Mouse (Mus musculus) brain, adult 10 weeks (tissue): ENCODE measurements around the gene Eps15l1. TPM values are rescaled to one million over a fixed set of nuclear protein-coding genes. Genes with fewer than 3 reads are reported as not detected.

Source experiments
- polyA plus RNA-seq: library from polyadenylated mRNA; stranded (reverse); fragments of 350-450 nt; fragmentation: Illumina TruSeq; extraction: RNeasy Lipid Tissue Mini Kit (QIAGEN cat#74804); gene quantifications from one replicate; pipeline ENCODE4 v1.2.3, GENCODE M21; 2015; ENCODE audit warnings: low read depth, low replicate concordance

Eps15l1 gene
- 45.5 TPM for polyA plus RNA-seq

GRCm38 (mm10) chr8:72421362-72422335 is at the start of gene Eps15l1:
Eps15l1 (minus strand) TSS chr8:72421460.

GRCm38 (mm10) chr8:72443338-72443993 is 22.2 kb upstream of the Eps15l1 start, which contains the start of the genes Calr3 and 1700030K09Rik:
Calr3 (minus strand) TSS chr8:72443870.
1700030K09Rik (plus strand) TSS chr8:72443880.

GRCm38 (mm10) chr8:72318801-72319322 is 102.4 kb downstream of the Eps15l1 start, which contains the start of gene Klf2:
Klf2 (plus strand) TSS chr8:72319033.

GRCm38 (mm10) chr8:72305210-72305905 is 115.9 kb downstream of the Eps15l1 start, which contains the start of gene Gm10282:
Gm10282 (minus strand) TSS chr8:72305260.

Other genes starting within 250 kb of the Eps15l1 start
- gene Hsh2d, start 231.8 kb downstream of the Eps15l1 start, polyA plus RNA-seq: not detected
- gene Cib3, start 208.6 kb downstream of the Eps15l1 start, polyA plus RNA-seq: not detected
- gene Gm11034, start 207.8 kb downstream of the Eps15l1 start, polyA plus RNA-seq: not detected
- gene Fam32a, start 201.7 kb downstream of the Eps15l1 start, polyA plus RNA-seq: 80.9 TPM
- 83.9 TPM for gene Ap1m1, start 181.4 kb downstream of the Eps15l1 start, polyA plus RNA-seq
- 3.9 TPM for gene Gm10282, start 116.2 kb downstream of the Eps15l1 start, polyA plus RNA-seq
- gene Klf2, start 102.4 kb downstream of the Eps15l1 start, polyA plus RNA-seq: 10.3 TPM
- 2.2 TPM for gene Calr3, start 22.4 kb upstream of the Eps15l1 start, polyA plus RNA-seq
- 7.6 TPM for gene 1700030K09Rik, start 22.4 kb upstream of the Eps15l1 start, polyA plus RNA-seq
- gene Cherp, start 53.8 kb upstream of the Eps15l1 start, polyA plus RNA-seq: 37.2 TPM
- gene Slc35e1, start 71.2 kb upstream of the Eps15l1 start, polyA plus RNA-seq: 37.9 TPM
- gene Med26, start 126.8 kb upstream of the Eps15l1 start, polyA plus RNA-seq: 6.5 TPM
- gene Smim7, start 149.6 kb upstream of the Eps15l1 start, polyA plus RNA-seq: 146 TPM
- 152 TPM for gene Tmem38a, start 150.6 kb upstream of the Eps15l1 start, polyA plus RNA-seq
- gene Nwd1, start 225.3 kb upstream of the Eps15l1 start, polyA plus RNA-seq: 27.6 TPM